Mouse (Mus musculus) urinary bladder, postnatal 14 days (tissue): ENCODE measurements around the gene Cyb5r4.
"Not testable (repeated sequence)": the region's sequence is repeated elsewhere in the genome, so short reads cannot be mapped to it uniquely, and the experiment has no call there.

Experiments
- DNase-seq: peaks from one replicate; pipeline ENCODE4 v3.0.0; 2021; ENCODE audit warnings: low spot score

Cyb5r4 gene

DNA sequence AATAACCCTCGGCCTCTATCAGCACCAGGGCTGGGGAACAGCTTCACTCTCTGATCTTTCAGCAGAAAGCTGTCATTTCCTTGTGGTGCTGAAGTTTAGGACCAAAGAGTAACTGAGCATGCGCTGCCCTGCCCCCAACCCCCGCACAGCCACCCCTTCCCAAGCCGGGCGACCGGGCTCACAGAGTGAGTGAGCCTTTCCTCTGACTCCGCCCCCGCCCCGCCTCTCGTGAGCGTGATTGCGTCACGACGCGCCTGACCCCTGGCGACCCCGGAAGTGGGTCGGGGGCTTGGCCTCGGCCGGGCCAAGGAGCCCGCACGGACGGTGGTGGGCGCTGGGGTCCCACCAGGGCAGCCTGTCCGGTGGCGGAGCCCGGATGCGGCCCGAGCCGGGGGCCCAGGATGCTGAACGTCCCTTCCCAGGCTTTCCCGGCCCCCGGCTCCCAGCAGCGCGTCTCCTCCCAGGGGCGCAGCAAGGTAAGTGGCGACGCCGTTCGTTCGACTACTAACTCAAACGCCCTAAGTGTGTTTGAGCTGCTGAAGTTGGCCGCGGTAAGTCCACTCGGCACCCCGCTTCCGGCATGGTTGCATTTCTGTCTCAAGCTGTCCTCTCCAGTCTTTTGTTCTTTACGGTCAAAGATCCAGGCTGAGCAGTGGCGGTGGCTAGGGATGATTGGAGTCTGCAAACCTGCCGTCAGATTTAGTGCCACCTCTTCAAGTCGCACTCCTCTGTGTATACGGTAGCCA is at the start of gene Cyb5r4:
Cyb5r4 (plus strand) TSS at position 237 of the 746 bp plus-strand sequence.
- DNase-seq = peak; percentile 96

- DNase-seq = not testable (repeated sequence)
These were observed 49.3 kb upstream of the Cyb5r4 start for GRCm38 (mm10) chr9:86972471-86972870.

DNA sequence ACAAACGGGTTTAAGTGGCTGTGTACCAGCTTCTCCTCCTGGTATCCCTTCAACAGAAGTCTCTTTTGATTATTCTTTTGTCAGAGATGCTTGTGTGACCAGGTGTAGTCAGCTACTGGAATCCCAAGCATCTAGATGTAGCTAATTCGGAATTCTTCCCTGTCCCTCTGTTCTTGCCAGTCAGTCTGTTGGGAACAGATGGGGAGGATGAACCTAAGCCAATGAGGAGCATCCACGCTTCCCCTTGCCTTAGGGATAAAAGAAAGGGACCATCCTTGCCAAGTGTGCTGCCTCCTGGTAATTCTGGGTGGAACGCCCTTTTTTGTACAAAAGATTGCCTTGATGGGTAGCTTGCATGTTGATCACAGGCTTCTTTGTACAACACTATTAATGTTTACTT is 48.3 kb upstream of the Cyb5r4 start:
- no peak for DNase-seq

DNA sequence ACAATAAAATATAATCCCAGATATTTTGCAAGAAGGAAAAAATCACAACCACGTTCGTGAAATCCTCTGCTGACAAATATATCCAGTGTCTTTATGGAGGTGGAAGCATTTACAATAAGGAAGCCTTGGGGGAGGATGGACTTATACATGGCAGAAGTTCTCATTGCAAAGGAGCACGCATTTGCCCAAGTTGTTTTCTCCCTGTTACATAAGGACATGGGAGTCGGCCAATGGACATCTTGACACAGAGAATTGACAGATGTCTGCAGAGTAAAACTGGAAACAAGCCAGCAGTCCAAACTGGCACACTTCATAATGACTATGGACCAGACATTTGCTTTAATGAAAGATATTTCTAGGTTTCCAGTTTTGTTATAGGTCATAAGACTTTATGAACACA is 44.9 kb upstream of the Cyb5r4 start:
- DNase-seq = no peak

DNA sequence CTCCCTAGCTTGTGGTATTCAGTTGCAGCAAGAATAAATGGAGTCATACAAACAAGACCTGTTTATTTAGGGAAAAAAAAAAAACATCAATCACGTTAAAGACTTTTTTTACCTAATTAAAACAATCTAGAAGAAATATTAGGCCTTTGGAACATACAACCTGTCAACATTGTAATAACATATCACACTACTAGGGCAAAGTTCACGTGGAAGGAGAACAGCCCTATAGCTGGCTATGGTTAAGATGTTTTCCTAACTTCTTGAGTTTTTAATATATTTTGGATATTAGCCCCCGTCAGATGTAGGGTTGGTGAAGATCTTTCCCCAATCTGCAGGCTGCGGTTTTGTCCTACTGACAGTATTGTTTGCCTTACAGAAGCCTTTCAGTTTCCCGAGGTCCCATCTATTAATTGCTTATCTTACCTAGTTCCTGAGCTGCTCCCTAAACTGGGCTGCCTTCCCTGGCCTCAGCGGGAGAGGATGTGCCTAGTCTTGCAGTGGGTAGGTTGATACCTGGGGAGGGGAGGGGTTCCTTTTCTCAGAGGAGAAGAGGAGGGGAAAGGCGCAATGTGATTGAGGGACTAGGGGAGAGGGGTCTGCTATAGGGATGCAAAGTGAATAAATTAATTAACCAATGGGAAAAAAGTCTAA is 43.4 kb upstream of the Cyb5r4 start:
- no peak for DNase-seq

GRCm38 (mm10) chr9:86980048-86980447 is 41.8 kb upstream of the Cyb5r4 start:
- no peak for DNase-seq

- no peak for DNase-seq
These were observed 40.9 kb upstream of the Cyb5r4 start for GRCm38 (mm10) chr9:86980942-86981341.

DNA sequence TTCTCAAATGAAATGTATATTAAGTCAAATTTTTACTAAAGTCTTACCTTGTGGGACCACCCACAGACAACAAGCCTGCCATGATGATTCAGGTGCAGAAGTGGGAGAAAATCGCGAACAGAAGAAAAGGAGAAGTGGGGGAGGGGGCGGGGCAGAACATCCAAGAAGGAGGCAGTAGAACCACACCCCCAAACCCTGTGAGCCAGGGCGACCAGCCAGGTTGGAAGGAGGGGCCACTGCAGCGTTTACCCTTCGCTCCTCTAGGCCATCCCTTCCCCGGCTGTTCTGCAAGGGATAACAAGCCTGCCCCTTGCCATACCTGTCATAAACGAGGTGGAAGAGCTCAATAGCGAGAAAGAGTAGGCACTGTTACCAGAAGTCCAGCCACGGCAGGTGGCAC is 40.3 kb upstream of the Cyb5r4 start:
- no peak for DNase-seq

GRCm38 (mm10) chr9:86984583-86984982 is 37.2 kb upstream of the Cyb5r4 start:
- DNase-seq = no peak

DNA sequence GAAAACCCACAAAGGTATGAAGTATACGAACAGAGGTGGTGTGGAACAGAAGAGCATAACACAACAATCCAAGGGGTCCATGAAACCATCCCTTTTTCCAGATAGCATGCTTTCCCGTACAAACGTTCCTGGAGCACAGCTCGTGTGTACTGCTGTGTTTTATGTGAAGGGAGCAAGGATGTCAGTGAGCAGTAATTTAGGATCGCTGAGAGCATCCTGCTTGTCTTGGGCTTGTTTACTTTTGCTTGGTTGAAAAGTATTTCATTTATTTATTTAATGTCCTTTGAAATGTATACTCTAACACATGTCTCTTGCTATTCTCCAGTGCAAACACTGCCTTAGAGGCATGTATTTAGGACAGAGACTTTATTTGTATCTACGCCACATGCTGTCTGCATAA is 36.7 kb upstream of the Cyb5r4 start:
- no peak for DNase-seq

GRCm38 (mm10) chr9:86986703-86987296 is 35.0 kb upstream of the Cyb5r4 start:
- DNase-seq = no peak

DNA sequence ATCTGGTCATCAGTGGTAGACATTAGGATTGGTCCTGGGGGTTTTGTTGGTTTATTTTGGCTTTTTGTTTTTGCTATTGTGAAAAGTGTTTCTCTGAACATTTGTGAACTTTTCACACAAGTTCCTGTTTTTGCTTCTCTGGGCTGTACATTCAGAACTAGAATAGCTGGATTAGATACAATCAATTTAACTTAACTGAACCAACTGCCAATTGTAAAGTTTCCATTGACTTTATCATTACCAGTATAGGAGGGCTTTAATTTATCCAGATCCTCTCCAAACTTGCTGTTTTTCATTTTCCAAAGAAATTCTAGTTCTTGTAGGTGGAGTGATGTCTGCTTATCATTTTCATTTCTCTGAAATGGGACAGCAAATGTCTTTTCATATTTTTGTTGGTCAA is 32.0 kb upstream of the Cyb5r4 start:
- no peak for DNase-seq

GRCm38 (mm10) chr9:86991758-86992157 is 30.1 kb upstream of the Cyb5r4 start:
- no peak for DNase-seq

DNA sequence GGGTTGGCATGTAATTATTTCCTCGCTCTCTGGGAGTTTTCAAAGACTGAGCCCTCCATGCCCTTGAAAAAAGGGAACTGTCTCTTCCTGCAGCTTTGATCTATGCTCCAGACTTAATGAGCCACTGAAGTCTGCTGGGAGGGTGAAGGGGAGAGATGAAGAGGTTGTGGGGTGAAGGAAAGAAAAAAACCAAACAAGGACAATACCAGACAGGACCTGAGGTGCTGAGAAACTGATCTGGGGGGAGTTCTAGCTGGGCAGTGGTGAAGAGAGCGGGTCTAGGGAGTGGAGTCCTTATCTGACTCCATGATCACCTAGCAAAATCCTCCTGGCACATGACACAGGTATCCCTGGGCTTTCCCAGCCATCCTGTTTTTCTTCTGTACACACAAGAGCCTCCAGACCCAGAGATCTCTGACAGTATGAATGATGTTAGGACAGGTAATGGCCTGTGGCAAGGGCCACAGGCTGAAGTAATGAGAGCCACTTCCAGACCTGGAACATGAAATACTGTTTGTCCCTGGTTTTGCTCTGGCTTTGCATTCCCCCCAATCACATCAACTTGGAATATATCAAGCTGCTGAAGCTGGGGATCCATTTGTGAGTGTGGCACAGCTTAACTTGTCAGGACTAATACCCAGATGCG is 24.6 kb upstream of the Cyb5r4 start:
- DNase-seq = no peak

DNA sequence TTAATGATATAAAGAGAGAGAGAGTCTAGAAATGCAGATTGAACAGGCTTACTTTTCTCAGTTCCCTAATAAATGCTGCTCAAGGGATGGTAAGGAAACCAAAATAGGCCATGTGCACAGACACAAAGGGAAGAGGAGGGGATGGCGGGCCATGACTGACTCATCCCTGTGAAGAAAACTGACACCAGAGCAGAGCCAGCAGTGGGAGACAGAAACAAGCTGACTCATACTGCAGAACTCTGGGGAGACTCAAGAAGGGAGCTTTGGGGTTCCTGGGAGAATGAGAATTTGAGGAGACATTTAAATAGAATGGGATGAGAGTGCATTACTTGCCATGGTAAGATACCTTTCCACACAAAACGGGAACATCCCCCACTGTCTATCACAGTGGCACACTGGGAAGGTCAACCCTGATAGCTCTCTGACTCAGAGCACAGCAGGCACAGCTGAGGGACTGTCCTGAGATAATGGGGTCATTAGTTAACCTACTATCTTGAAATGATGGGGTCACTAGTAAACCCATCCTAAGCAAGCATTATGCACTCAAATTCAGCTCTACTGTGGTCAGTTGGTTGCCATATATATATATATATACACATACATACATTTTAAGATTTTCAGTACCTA is 21.7 kb upstream of the Cyb5r4 start:
- DNase-seq = no peak

DNA sequence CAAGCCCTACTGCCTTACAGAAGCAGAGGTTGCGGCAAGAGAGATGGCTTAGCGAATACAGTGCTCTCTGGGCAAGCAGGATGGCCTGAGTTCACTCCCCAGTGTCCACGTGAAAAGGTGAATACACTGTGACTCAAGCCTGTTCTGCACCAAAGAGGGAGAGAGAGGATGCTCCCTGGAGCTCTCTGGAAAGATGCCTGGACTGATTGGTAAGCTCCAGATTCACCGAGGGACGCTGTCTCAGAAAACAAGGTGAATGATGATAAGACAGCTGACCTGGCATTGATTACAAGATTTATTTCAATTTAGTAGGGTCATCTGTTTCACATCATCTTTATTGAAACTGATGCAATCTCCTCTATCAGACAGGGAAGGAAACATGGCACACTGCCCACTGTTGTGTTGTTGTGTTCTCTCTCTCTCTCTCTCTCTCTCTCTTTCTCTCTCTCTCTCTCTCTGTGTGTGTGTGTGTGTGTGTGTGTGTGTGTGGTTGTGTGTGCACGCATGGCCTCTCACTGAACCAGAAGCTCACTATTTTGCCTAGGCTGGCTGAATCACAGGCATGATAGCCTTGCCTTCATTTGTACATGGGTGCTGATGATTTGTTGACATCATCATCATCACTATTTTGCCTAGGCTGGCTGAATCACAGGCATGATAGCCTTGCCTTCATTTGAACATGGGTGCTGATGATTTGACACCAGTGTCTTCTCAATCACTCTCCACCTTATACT is 16.9 kb upstream of the Cyb5r4 start:
- DNase-seq = no peak

DNA sequence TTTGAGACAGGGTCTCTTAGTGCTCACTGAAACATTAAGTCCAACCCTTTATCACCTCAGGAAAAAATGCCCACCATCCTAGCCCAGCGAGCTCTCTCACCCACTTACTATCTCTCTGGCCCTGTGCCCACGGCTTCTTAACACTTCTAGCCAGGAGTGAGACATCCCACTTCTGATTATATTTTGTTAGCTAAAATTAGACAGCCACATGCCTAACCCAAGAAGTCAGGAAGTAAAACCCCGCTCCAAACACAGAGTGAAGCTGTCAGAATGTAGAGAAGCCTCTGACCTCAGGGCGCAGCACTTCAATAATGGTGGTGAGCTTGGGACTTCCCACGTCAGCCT is 16.4 kb upstream of the Cyb5r4 start:
- DNase-seq = no peak

GRCm38 (mm10) chr9:87008507-87008906 is 13.3 kb upstream of the Cyb5r4 start:
- DNase-seq = no peak

- no peak for DNase-seq
These were observed 12.9 kb upstream of the Cyb5r4 start for GRCm38 (mm10) chr9:87008919-87009318.

GRCm38 (mm10) chr9:87015288-87015937 is 6.4 kb upstream of the Cyb5r4 start, which contains the start of gene Ripply2:
Gene Ripply2 (plus strand): TSS chr9:87015537.
- no peak for DNase-seq

DNA sequence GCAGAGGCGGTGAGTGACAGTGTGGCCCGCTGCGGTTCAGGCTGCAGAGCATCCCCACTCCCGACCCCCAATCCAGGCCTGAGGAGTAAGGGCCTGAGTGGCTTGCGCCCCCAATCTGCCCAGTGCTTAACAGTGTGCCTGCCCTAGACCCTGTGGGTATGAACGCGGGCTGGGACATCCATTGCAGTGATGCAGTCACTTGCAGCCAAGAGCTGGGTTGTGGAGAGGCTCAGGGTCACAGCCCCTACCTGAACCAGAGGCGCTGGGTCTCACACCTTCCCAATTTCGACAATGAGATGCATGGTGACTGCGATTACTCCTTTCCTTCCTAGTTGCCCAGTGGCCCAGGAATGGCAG is 5.9 kb upstream of the Cyb5r4 start:
- no peak for DNase-seq
